ENCODE assay signal across 18 mouse cellular contexts in genomic region chr16:51915929-51916308, GRCm38 (mm10).
DNase-seq lines count a peak whose midpoint lies in the region; ATAC-seq and TF ChIP-seq lines count a peak whose summit lies in the region.
"Had no signal": no experiment of that assay in that cellular context is flagged by ENCODE, and none has a peak within 500 bp of the region (broad histone marks: within the 10 kb centered on the region; RNA-seq: fewer than 3 reads in every experiment).

No protein-coding gene starts in this region.

- H3K9ac ChIP-seq in embryonic facial prominence, embryonic 12.5 days = no peak overlapping the region
- peak overlapping the region; percentile 26; the same call in 1 of the 2 replicates for H3K9ac ChIP-seq in neural tube, embryonic 13.5 days
- H3K9ac ChIP-seq in neural tube, embryonic 15.5 days (replicated peaks) = no peak overlapping the region
- no peak overlapping the region for H3K9ac ChIP-seq in intestine, postnatal 0 days (ENCODE audit: low read depth, low read length)
- H3K9ac ChIP-seq: limb, embryonic 15.5 days; neural tube, embryonic 12.5 days had no signal

- H3K36me3 ChIP-seq in embryonic facial prominence, embryonic 12.5 days = no peaks in the 10 kb centered on the region
- H3K36me3 ChIP-seq in embryonic facial prominence, embryonic 10.5 days (replicated peaks) = no peaks in the 10 kb centered on the region
- no peaks in the 10 kb centered on the region for H3K36me3 ChIP-seq in neural tube, embryonic 13.5 days
- no peaks in the 10 kb centered on the region for H3K36me3 ChIP-seq in neural tube, embryonic 15.5 days
- H3K36me3 ChIP-seq in midbrain, embryonic 10.5 days = no peaks in the 10 kb centered on the region
- H3K36me3 ChIP-seq in intestine, postnatal 0 days (ENCODE audit: control insufficient read depth, insufficient read depth) = no peaks in the 10 kb centered on the region
- H3K36me3 ChIP-seq: G1E; limb, embryonic 15.5 days; neural tube, embryonic 12.5 days had no signal

- H3K4me1 ChIP-seq in embryonic facial prominence, embryonic 12.5 days = peaks cover 17% of the 10 kb centered on the region
- H3K4me1 ChIP-seq in embryonic facial prominence, embryonic 10.5 days = peaks cover 21% of the 10 kb centered on the region
- H3K4me1 ChIP-seq in neural tube, embryonic 13.5 days (replicated peaks) = peaks cover 21% of the 10 kb centered on the region
- H3K4me1 ChIP-seq in neural tube, embryonic 15.5 days = peaks cover 11% of the 10 kb centered on the region
- H3K4me1 ChIP-seq in midbrain, embryonic 10.5 days = peaks cover 25% of the 10 kb centered on the region
- H3K4me1 ChIP-seq in intestine, postnatal 0 days (replicated peaks; ENCODE audit: control insufficient read depth, insufficient read depth, low read length) = no peaks in the 10 kb centered on the region

- H3K9me3 ChIP-seq in embryonic facial prominence, embryonic 12.5 days = no peaks in the 10 kb centered on the region
- no peaks in the 10 kb centered on the region for H3K9me3 ChIP-seq in embryonic facial prominence, embryonic 10.5 days
- no peaks in the 10 kb centered on the region for H3K9me3 ChIP-seq in neural tube, embryonic 13.5 days
- no peaks in the 10 kb centered on the region for H3K9me3 ChIP-seq in neural tube, embryonic 15.5 days (replicated peaks)
- no peaks in the 10 kb centered on the region for H3K9me3 ChIP-seq in midbrain, embryonic 10.5 days (replicated peaks)
- no peaks in the 10 kb centered on the region for H3K9me3 ChIP-seq in intestine, postnatal 0 days (ENCODE audit: control insufficient read depth)
- H3K9me3 ChIP-seq: G1E; limb, embryonic 15.5 days; neural tube, embryonic 12.5 days had no signal

- intact Hi-C loops in heart, postnatal 25 days (cut with DNase I) = no loop called here

- ATAC-seq in embryonic facial prominence, embryonic 12.5 days (ENCODE audit: insufficient number of reproducible peaks, insufficient read depth, low FRiP score, low TSS enrichment) = no peak
- no peak for ATAC-seq in neural tube, embryonic 13.5 days (ENCODE audit: low read depth)
- no peak for ATAC-seq in neural tube, embryonic 15.5 days (ENCODE audit: low FRiP score)
- ATAC-seq in intestine, postnatal 0 days = no peak
- ATAC-seq: CD4-positive, CD25-positive, alpha-beta regulatory T cell, adult 4 months had no signal

- no peaks in the 10 kb centered on the region for H3K27me3 ChIP-seq in embryonic facial prominence, embryonic 12.5 days
- H3K27me3 ChIP-seq in embryonic facial prominence, embryonic 10.5 days (replicated peaks; ENCODE audit: low read depth, poor library complexity, severe bottlenecking) = no peaks in the 10 kb centered on the region
- H3K27me3 ChIP-seq in neural tube, embryonic 13.5 days = no peaks in the 10 kb centered on the region
- no peaks in the 10 kb centered on the region for H3K27me3 ChIP-seq in neural tube, embryonic 15.5 days (replicated peaks)
- H3K27me3 ChIP-seq in midbrain, embryonic 10.5 days (ENCODE audit: low read depth, poor library complexity, severe bottlenecking) = no peaks in the 10 kb centered on the region
- no peaks in the 10 kb centered on the region for H3K27me3 ChIP-seq in intestine, postnatal 0 days (replicated peaks; ENCODE audit: control insufficient read depth, insufficient read depth, low read length)
- H3K27me3 ChIP-seq: limb, embryonic 15.5 days; neural tube, embryonic 12.5 days had no signal

- no peak overlapping the region for H3K4me3 ChIP-seq in embryonic facial prominence, embryonic 12.5 days
- H3K4me3 ChIP-seq in embryonic facial prominence, embryonic 10.5 days = no peak overlapping the region
- no peak overlapping the region for H3K4me3 ChIP-seq in neural tube, embryonic 13.5 days
- H3K4me3 ChIP-seq in neural tube, embryonic 15.5 days (replicated peaks) = no peak overlapping the region
- 0 out of 2 replicates have a peak overlapping the region, but pooled peaks have one; percentile 11 for H3K4me3 ChIP-seq in midbrain, embryonic 10.5 days
- no peak overlapping the region for H3K4me3 ChIP-seq in intestine, postnatal 0 days (ENCODE audit: low read depth, low read length)
- H3K4me3 ChIP-seq: erythroblast, embryonic 14.5 days; limb, embryonic 15.5 days; neural tube, embryonic 12.5 days had no signal

- WGBS in embryonic facial prominence, embryonic 12.5 days = 63% methylated on average over 13 of the region's 13 CpGs
- WGBS in embryonic facial prominence, embryonic 10.5 days = 75% methylated on average over 13 of the region's 13 CpGs
- 77% methylated on average over 13 of the region's 13 CpGs for WGBS in neural tube, embryonic 13.5 days
- WGBS in neural tube, embryonic 15.5 days = 70% methylated on average over 13 of the region's 13 CpGs
- WGBS in midbrain, embryonic 10.5 days = 76% methylated on average over 13 of the region's 13 CpGs
- WGBS in intestine, postnatal 0 days = 89% methylated on average over 13 of the region's 13 CpGs

- H3K4me2 ChIP-seq in embryonic facial prominence, embryonic 12.5 days (replicated peaks) = 0 out of 2 replicates have a peak overlapping the region, but pooled peaks have one; percentile 13
- no peak overlapping the region for H3K4me2 ChIP-seq in neural tube, embryonic 13.5 days
- no peak overlapping the region for H3K4me2 ChIP-seq in neural tube, embryonic 15.5 days
- no peak overlapping the region for H3K4me2 ChIP-seq in intestine, postnatal 0 days (replicated peaks; ENCODE audit: low read depth)
- H3K4me2 ChIP-seq: limb, embryonic 15.5 days; neural tube, embryonic 12.5 days had no signal

- TF ChIP-seq CTCF in intestine, postnatal 0 days (IDR thresholded peaks at IDR 0.05; ENCODE audit: low read depth) = no peak

- no peak for DNase-seq in embryonic facial prominence, embryonic 10.5 days (ENCODE audit: low spot score)
- no peak for DNase-seq in midbrain, embryonic 10.5 days (ENCODE audit: low spot score)
- DNase-seq in heart, postnatal 25 days (ENCODE audit: low spot score) = no peak
- no peak for DNase-seq in testis, postnatal 10 days (ENCODE audit: low spot score)
- DNase-seq: cerebellum, adult 11 months; kidney, adult 11 months; kidney, postnatal 10 days; right cerebral cortex, postnatal 14 days; thymus, postnatal 25 days had no signal

- H3K27ac ChIP-seq in embryonic facial prominence, embryonic 12.5 days = no peak overlapping the region
- no peak overlapping the region for H3K27ac ChIP-seq in embryonic facial prominence, embryonic 10.5 days (replicated peaks)
- peak overlapping the region; percentile 61; the same call in 1 of the 2 replicates for H3K27ac ChIP-seq in neural tube, embryonic 13.5 days (replicated peaks)
- no peak overlapping the region for H3K27ac ChIP-seq in neural tube, embryonic 15.5 days (replicated peaks)
- H3K27ac ChIP-seq in midbrain, embryonic 10.5 days (replicated peaks) = peak overlapping the region; percentile 70
- H3K27ac ChIP-seq in intestine, postnatal 0 days (ENCODE audit: low read depth, low read length) = no peak overlapping the region
- H3K27ac ChIP-seq: limb, embryonic 15.5 days; neural tube, embryonic 12.5 days had no signal

Comparison
In these comparisons a context has a peak if more than half of its experiments do, and no peak if none do; other contexts are left out.
1. H3K27ac ChIP-seq: peak in neural tube, embryonic 13.5 days (single experiment) and midbrain, embryonic 10.5 days (single experiment); none in embryonic facial prominence, embryonic 12.5 days (single experiment), embryonic facial prominence, embryonic 10.5 days (single experiment), neural tube, embryonic 15.5 days (single experiment) and intestine, postnatal 0 days (single experiment).